Mouse (Mus musculus) lung, postnatal 10 days (tissue): ENCODE data around the gene Mta1.

Source experiments
- DNase-seq: peaks from one replicate; pipeline ENCODE4 v3.0.0; 2021

Gene Mta1

GRCm38 (mm10) chr12:113151046-113151445 is 53.0 kb downstream of the Mta1 start:
- peak; percentile 25 for DNase-seq

GRCm38 (mm10) chr12:113151661-113152271 is 53.7 kb downstream of the Mta1 start:
- DNase-seq = peak; percentile 66

- DNase-seq = peak; percentile 72
Measured at GRCm38 (mm10) chr12:113152272-113152661, 54.2 kb downstream of the Mta1 start.

- no peak for DNase-seq
Measured at GRCm38 (mm10) chr12:113152991-113153525, 55.0 kb downstream of the Mta1 start.

GRCm38 (mm10) chr12:113153971-113154370 is 55.9 kb downstream of the Mta1 start:
- no peak for DNase-seq

GRCm38 (mm10) chr12:113154747-113155075 is 56.6 kb downstream of the Mta1 start:
- no peak for DNase-seq

GRCm38 (mm10) chr12:113155076-113155771 is 57.1 kb downstream of the Mta1 start:
- peak; percentile 80 for DNase-seq

GRCm38 (mm10) chr12:113155887-113156539 is 57.9 kb downstream of the Mta1 start, which contains the start of gene Tedc1:
Gene Tedc1, plus strand, starts transcription at chr12:113156421.
- DNase-seq = peak; percentile 100

GRCm38 (mm10) chr12:113156540-113156929 is 58.5 kb downstream of the Mta1 start:
- no peak for DNase-seq

- DNase-seq = no peak
Measured at GRCm38 (mm10) chr12:113157002-113157401, 58.9 kb downstream of the Mta1 start.

GRCm38 (mm10) chr12:113157521-113157920 is 59.4 kb downstream of the Mta1 start:
- DNase-seq = no peak

GRCm38 (mm10) chr12:113157971-113158370 is 59.9 kb downstream of the Mta1 start:
- no peak for DNase-seq

- DNase-seq = no peak
Measured at GRCm38 (mm10) chr12:113163561-113164006, 65.5 kb downstream of the Mta1 start.

- no peak for DNase-seq
Measured at GRCm38 (mm10) chr12:113168031-113168536, 70.0 kb downstream of the Mta1 start.

- DNase-seq = no peak
Measured at GRCm38 (mm10) chr12:113176960-113177725, 79.1 kb downstream of the Mta1 start.

GRCm38 (mm10) chr12:113181020-113181419 is 82.9 kb downstream of the Mta1 start:
- DNase-seq = no peak

- DNase-seq = no peak
Measured at GRCm38 (mm10) chr12:113184945-113185344, 86.9 kb downstream of the Mta1 start.

- DNase-seq = no peak
Measured at GRCm38 (mm10) chr12:113185442-113186291, 87.6 kb downstream of the Mta1 start, which contains the start of gene Tmem121. Gene Tmem121, plus strand, starts transcription at chr12:113185930.

- no peak for DNase-seq
Measured at GRCm38 (mm10) chr12:113186326-113187010, 88.4 kb downstream of the Mta1 start.
